Mouse (Mus musculus): ENCODE results near the gene Eml6. TPM values are rescaled to one million over a fixed set of nuclear protein-coding genes. Genes with fewer than 3 reads are reported as not detected.
"Not testable (repeated sequence)": the region's sequence is repeated elsewhere in the genome, so short reads cannot be mapped to it uniquely, and the experiment has no call there.

Eml6 gene
- polyA plus RNA-seq, 1 experiment from 2014 or later = 0.48 TPM

DNA sequence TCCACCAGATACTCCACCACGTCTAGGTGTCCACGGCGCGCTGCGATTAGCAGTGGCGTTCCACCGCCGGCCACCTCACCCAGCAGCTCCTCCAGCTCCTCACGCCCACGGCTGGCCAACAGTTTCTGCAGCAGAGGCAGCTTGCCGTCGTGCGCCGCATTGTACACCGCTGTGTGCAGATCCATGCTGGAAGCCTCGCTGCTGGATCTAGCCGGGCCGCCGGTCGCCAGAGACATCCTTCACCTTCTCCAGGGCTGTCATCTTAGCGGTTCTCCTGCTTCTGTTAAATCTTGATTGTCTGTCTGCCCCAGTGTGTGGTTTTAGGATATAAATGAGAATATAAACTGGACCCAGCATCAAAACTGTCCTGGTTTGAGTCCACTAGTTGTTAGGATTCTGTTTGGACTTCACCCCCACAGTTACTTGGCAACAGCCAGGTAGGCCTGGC lies 200.5 kb downstream of the Eml6 start, which contains the start of gene 4931440F15Rik:
Gene 4931440F15Rik (minus strand): TSS at position 398 of the 448 bp plus-strand sequence.
- H3K4me1 ChIP-seq (ENCODE audit: control insufficient read depth, insufficient read depth, low read length); H3K27me3 ChIP-seq (replicated peaks; ENCODE audit: control insufficient read depth, insufficient read depth, low read length); H3K36me3 ChIP-seq (ENCODE audit: control insufficient read depth, insufficient read depth, low read length); H3K9me3 ChIP-seq (ENCODE audit: control insufficient read depth, low read length); H3K27ac ChIP-seq (ENCODE audit: low read length); H3K9ac ChIP-seq (ENCODE audit: low read depth, low read length); ATAC-seq: not testable (repeated sequence)
- 25% methylated on average over 21 of the region's 21 CpGs for WGBS
- Histone ChIP-seq H3K4me2 (ENCODE audit: low read depth, low read length) (peak within 1 kb of the TSS; percentile 51), H3K4me3 (ENCODE audit: low read length) (peak within 1 kb of the TSS; percentile 33)

DNA sequence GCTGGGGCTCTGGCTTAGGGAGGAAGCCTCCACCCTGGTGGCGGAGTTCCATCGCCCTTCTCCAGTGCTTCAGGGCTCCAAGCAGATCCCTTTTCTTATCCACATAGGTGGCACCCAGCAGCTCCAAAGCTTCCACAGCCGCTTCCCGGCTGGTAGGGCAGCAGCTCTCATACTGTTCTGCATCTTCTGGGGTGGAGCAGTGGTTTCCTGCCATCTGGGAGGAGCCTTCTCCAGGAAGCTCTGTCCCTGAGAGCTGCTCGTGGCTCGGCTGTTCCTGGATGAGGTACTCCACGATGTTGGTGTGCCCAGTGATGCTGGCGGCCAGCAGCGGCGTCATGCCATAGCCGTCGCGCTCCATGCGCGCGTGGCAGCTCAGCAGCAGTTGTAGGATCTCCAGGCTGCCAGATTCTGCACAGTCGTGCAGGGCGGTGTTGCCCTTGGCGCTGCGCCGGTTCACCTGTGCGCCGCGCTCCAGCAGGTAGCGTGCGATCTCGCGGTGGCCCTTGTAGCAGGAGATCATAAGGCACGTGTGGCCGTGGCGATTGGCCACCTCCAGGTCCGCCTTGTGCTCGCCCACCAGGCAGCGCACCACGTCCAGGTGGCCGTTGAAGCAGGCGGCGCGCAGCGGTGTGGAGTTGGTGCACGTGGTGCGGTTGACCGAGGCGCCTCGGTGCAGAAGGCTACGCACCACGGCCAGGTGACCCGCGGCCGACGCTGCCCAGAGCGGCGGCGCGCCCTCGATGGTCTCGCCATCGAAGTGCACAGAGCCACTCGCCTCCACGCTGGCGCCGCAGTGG lies 201.2 kb downstream of the Eml6 start:
- peak; percentile 62 for ATAC-seq
- Histone ChIP-seq H3K4me2 (ENCODE audit: low read depth, low read length) (peak overlapping the region; percentile 51), H3K4me3 (ENCODE audit: low read length) (peak overlapping the region; percentile 33)
- not testable (repeated sequence) for H3K9me3 ChIP-seq (ENCODE audit: control insufficient read depth, low read length); H3K9ac ChIP-seq (ENCODE audit: low read depth, low read length); H3K27ac ChIP-seq (ENCODE audit: low read length); H3K36me3 ChIP-seq (ENCODE audit: control insufficient read depth, insufficient read depth, low read length); H3K4me1 ChIP-seq (ENCODE audit: control insufficient read depth, insufficient read depth, low read length); H3K27me3 ChIP-seq (replicated peaks; ENCODE audit: control insufficient read depth, insufficient read depth, low read length)
- WGBS = 10% methylated on average over 62 of the region's 62 CpGs

DNA sequence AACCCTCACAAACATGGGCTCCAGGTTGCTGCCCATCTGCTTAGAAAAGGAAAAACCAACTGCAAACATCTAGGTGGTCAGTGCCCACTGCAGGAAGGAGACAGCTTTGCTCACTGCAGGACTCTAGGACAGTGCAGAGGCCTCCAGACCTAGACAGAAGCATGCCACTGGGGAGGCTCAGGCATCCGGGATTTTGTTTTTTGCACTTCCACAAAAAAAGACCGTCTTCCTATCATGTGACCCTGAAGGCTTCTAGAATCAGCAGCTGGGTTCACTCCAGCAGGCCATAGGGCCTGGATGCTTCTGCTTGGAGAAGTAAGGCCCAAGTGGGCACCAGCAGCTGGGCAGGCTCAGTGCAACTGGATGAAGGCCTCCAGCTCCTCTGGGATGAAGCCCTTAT lies 202.7 kb downstream of the Eml6 start:
- no peak overlapping the region for H3K4me2 ChIP-seq (ENCODE audit: low read depth, low read length)
- H3K36me3 ChIP-seq (ENCODE audit: control insufficient read depth, insufficient read depth, low read length) = no peaks in the 10 kb centered on the region
- no peak overlapping the region for H3K9ac ChIP-seq (ENCODE audit: low read depth, low read length)
- no peaks in the 10 kb centered on the region for H3K4me1 ChIP-seq (ENCODE audit: control insufficient read depth, insufficient read depth, low read length)
- no peak overlapping the region for H3K27ac ChIP-seq (ENCODE audit: low read length)
- 72% methylated on average over 2 of the region's 2 CpGs for WGBS
- ATAC-seq = no peak
- no peaks in the 10 kb centered on the region for H3K9me3 ChIP-seq (ENCODE audit: control insufficient read depth, low read length)
- no peak overlapping the region for H3K4me3 ChIP-seq (ENCODE audit: low read length)
- H3K27me3 ChIP-seq (replicated peaks; ENCODE audit: control insufficient read depth, insufficient read depth, low read length) = peaks cover 2% of the 10 kb centered on the region; the same call in 1 of the 2 replicates

DNA sequence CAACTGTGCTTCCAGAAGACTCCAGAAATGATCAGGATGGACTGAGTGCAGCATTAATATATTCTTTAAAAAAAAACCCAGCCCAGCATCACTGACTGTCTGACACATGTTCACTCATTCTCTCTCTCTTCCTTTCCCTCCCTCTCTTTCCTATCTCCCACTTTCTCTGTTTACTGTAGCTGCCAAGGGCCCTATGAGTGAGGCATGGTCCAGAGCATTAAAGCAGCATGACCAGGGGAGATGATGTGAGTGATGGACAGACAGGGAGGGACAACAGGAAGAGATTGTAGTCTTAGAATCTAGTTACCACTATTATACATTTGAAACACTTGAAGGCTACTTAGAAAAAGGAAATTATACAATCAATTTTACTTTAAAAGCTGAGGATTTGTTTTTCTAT lies 210.2 kb downstream of the Eml6 start:
- Histone ChIP-seq H3K4me1 (ENCODE audit: control insufficient read depth, insufficient read depth, low read length) (no peaks in the 10 kb centered on the region), H3K27me3 (replicated peaks; ENCODE audit: control insufficient read depth, insufficient read depth, low read length) (no peaks in the 10 kb centered on the region), H3K27ac (ENCODE audit: low read length) (no peak overlapping the region), H3K9me3 (ENCODE audit: control insufficient read depth, low read length) (no peaks in the 10 kb centered on the region), H3K4me3 (ENCODE audit: low read length) (no peak overlapping the region), H3K36me3 (ENCODE audit: control insufficient read depth, insufficient read depth, low read length) (no peaks in the 10 kb centered on the region), H3K9ac (ENCODE audit: low read depth, low read length) (no peak overlapping the region), H3K4me2 (ENCODE audit: low read depth, low read length) (no peak overlapping the region)
- no peak for ATAC-seq

DNA sequence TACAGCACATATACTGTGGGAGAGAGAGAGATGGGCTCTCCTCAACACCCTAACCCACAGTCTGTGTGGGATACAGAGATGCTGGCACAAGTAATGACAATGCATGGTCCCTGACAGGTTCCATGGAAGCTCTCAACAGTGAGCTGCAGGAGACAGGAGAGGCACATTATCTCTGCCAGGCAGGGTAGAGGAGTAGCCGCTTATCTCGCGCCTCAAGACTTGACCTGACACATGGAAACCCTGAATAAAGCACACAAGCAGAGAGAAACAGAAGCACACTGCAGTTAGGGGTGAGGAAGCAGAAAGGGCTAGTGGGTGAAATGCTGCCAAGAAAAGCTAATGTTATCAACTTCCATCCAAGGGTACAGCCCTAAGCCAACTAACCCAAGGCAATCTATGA lies 210.6 kb downstream of the Eml6 start:
- Histone ChIP-seq H3K36me3 (ENCODE audit: control insufficient read depth, insufficient read depth, low read length) (no peaks in the 10 kb centered on the region), H3K27ac (ENCODE audit: low read length) (no peak overlapping the region), H3K4me3 (ENCODE audit: low read length) (no peak overlapping the region), H3K9me3 (ENCODE audit: control insufficient read depth, low read length) (no peaks in the 10 kb centered on the region), H3K4me1 (ENCODE audit: control insufficient read depth, insufficient read depth, low read length) (no peaks in the 10 kb centered on the region), H3K27me3 (replicated peaks; ENCODE audit: control insufficient read depth, insufficient read depth, low read length) (no peaks in the 10 kb centered on the region), H3K9ac (ENCODE audit: low read depth, low read length) (no peak overlapping the region), H3K4me2 (ENCODE audit: low read depth, low read length) (no peak overlapping the region)
- WGBS = 82% methylated on average over 3 of the region's 3 CpGs
- peak; percentile 85 for ATAC-seq

DNA sequence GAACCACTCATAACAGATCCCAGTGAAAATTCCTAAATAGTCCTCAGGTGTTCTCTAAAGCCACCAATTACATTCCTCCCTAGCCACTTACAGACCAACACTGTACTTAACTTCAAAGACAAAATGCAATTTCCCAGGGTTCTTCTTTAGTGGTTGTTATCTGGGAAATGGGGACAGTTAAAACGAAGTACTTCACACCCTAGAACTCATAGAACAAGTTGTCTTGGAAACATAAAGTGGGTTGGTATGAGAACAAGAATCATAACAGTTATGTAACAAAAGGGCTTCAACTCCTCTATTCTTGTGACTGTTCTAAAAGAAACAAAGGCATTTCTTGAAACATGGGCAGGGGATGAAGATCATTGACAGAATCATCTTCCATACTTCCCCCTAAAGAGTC lies 212.6 kb downstream of the Eml6 start:
- Histone ChIP-seq H3K27ac (ENCODE audit: low read length) (no peak overlapping the region), H3K4me2 (ENCODE audit: low read depth, low read length) (no peak overlapping the region), H3K4me1 (ENCODE audit: control insufficient read depth, insufficient read depth, low read length) (peaks cover 5% of the 10 kb centered on the region; the same call in 1 of the 2 replicates), H3K9ac (ENCODE audit: low read depth, low read length) (no peak overlapping the region), H3K27me3 (replicated peaks; ENCODE audit: control insufficient read depth, insufficient read depth, low read length) (no peaks in the 10 kb centered on the region), H3K36me3 (ENCODE audit: control insufficient read depth, insufficient read depth, low read length) (no peaks in the 10 kb centered on the region), H3K9me3 (ENCODE audit: control insufficient read depth, low read length) (no peaks in the 10 kb centered on the region), H3K4me3 (ENCODE audit: low read length) (no peak overlapping the region)
- WGBS = 81% methylated on average over 1 of the region's 1 CpGs
- no peak for ATAC-seq

DNA sequence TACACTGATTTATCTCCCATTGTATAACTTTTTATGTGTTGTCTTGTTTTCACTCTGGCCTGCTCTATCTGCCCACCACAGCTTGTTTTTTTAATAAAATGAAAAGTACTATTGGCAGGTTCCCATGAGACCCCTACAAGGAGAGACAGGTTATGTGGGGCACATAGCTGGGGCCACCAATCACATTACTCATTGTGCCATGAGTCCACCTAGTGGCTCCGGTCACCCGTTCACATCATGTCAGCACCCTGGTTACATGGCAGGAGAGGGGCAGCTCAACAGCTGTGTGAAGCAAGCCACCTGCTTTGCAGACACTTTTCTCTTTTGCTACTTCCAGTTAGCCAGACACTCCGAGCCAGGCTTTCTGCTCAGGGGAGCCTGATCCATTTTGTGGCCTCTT lies 213.4 kb downstream of the Eml6 start:
- Histone ChIP-seq H3K27me3 (replicated peaks; ENCODE audit: control insufficient read depth, insufficient read depth, low read length) (no peaks in the 10 kb centered on the region), H3K27ac (ENCODE audit: low read length) (no peak overlapping the region), H3K36me3 (ENCODE audit: control insufficient read depth, insufficient read depth, low read length) (no peaks in the 10 kb centered on the region), H3K4me1 (ENCODE audit: control insufficient read depth, insufficient read depth, low read length) (peaks cover 5% of the 10 kb centered on the region; the same call in 1 of the 2 replicates), H3K9me3 (ENCODE audit: control insufficient read depth, low read length) (no peaks in the 10 kb centered on the region), H3K4me2 (ENCODE audit: low read depth, low read length) (no peak overlapping the region), H3K9ac (ENCODE audit: low read depth, low read length) (no peak overlapping the region), H3K4me3 (ENCODE audit: low read length) (no peak overlapping the region)
- ATAC-seq = no peak
- 76% methylated on average over 3 of the region's 3 CpGs for WGBS

DNA sequence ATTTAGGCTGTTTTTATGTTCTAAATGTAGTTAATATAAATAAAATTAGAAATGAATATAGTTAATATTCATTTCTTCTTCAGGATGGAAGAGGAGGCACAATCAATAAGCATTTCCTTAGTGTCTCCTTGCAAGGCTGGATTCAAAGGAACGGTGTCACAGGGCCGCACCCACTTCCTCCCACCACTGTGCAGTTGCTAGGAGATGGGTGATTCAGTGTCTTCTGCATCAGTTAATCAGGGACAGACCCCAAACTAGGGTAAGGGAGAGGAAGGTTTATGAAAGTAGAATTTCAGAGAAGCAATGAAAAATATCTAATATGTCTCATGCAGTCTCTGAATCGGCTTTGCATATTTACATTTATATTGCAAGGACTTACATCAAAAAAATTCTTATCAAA lies 215.5 kb downstream of the Eml6 start:
- Histone ChIP-seq H3K4me1 (ENCODE audit: control insufficient read depth, insufficient read depth, low read length) (peaks cover 5% of the 10 kb centered on the region; the same call in 1 of the 2 replicates), H3K4me2 (ENCODE audit: low read depth, low read length) (no peak overlapping the region), H3K27me3 (replicated peaks; ENCODE audit: control insufficient read depth, insufficient read depth, low read length) (no peaks in the 10 kb centered on the region), H3K27ac (ENCODE audit: low read length) (no peak overlapping the region), H3K9me3 (ENCODE audit: control insufficient read depth, low read length) (no peaks in the 10 kb centered on the region), H3K36me3 (ENCODE audit: control insufficient read depth, insufficient read depth, low read length) (no peaks in the 10 kb centered on the region), H3K9ac (ENCODE audit: low read depth, low read length) (no peak overlapping the region), H3K4me3 (ENCODE audit: low read length) (no peak overlapping the region)
- WGBS = 88% methylated on average over 3 of the region's 3 CpGs
- no peak for ATAC-seq

DNA sequence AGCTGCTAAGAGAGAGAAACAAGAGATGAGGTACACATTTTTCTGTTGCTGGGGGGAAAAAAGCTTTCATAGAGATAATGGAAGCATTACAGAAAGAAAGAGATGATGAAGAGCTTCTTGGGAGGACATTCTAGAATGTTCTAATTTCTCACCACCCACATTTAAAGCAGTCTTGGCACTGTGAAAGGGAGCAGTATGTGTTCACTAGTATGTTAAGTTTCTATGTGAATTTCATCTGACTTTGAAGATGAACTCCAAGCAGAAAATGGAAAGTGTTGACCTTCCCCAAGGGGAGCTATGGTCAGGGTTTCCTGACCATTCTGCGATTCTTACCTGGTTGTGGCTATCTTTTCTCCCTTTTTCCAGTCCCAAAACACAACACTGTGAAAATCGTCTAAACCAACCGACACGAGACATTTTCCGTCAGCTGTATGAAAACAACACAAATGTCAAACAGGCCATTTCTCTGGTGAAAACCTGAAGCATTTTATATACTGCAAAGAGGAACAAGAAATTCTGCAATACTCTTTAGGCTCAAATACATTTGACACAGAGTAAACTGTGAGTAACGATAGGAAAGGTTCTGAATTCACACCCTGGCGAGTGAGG lies 216.7 kb downstream of the Eml6 start:
- Histone ChIP-seq H3K27me3 (replicated peaks; ENCODE audit: control insufficient read depth, insufficient read depth, low read length) (no peaks in the 10 kb centered on the region), H3K9ac (ENCODE audit: low read depth, low read length) (no peak overlapping the region), H3K9me3 (ENCODE audit: control insufficient read depth, low read length) (no peaks in the 10 kb centered on the region), H3K4me1 (ENCODE audit: control insufficient read depth, insufficient read depth, low read length) (peaks cover 5% of the 10 kb centered on the region; the same call in 1 of the 2 replicates), H3K36me3 (ENCODE audit: control insufficient read depth, insufficient read depth, low read length) (no peaks in the 10 kb centered on the region), H3K4me2 (ENCODE audit: low read depth, low read length) (no peak overlapping the region), H3K4me3 (ENCODE audit: low read length) (no peak overlapping the region), H3K27ac (ENCODE audit: low read length) (peak overlapping the region; percentile 28; the same call in 1 of the 2 replicates)
- WGBS = 78% methylated on average over 7 of the region's 7 CpGs
- ATAC-seq = no peak

Measured in intestine, embryonic 16.5 days (tissue).